Mouse (Mus musculus) CH12.LX (cell line): ENCODE results near the gene Lama4. TPM values are rescaled to one million over a fixed set of nuclear protein-coding genes. Genes with fewer than 3 reads are reported as not detected.

ENCODE experiments used
- DNase-seq: peaks from one replicate; pipeline ENCODE4 v3.0.0-alpha.2; 2013; ENCODE audit errors: extremely low read depth
- H3K27ac ChIP-seq: 2 replicates; pipeline ENCODE4 v1.5.1; 2012; ENCODE audit warnings: low read depth, mild to moderate bottlenecking, control low read depth, moderate library complexity; ENCODE audit not compliant: insufficient read depth
- H3K27me3 ChIP-seq: replicated peaks from 2 replicates; pipeline ENCODE3; 2012; ENCODE audit warnings: inconsistent platforms
- H3K36me3 ChIP-seq, 2 experiments: replicated peaks in 1 of 2; 2 replicates each; pipeline versions ENCODE3 to v1.6.1; 2012; ENCODE audit warnings: inconsistent platforms in 1 of 2, low read length in 1 of 2, mild to moderate bottlenecking in 1 of 2, mixed read lengths in 1 of 2, moderate library complexity in 1 of 2; ENCODE audit not compliant: control insufficient read depth in 1 of 2, insufficient read depth in 1 of 2
- H3K4me1 ChIP-seq, 2 experiments: 2 replicates each; pipeline ENCODE4 v1.6.1; 2012; ENCODE audit warnings: inconsistent platforms in 1 of 2, moderate library complexity in 1 of 2; ENCODE audit not compliant: insufficient read depth in 2 of 2, control insufficient read depth in 1 of 2
- H3K4me2 ChIP-seq: 2 replicates; pipeline ENCODE4 v1.6.1; 2012; ENCODE audit warnings: low read depth, mild to moderate bottlenecking, control low read depth; ENCODE audit not compliant: poor library complexity, insufficient read depth, severe bottlenecking
- H3K4me3 ChIP-seq, 3 experiments: fragments of 150-350 bp in 1 of 3; sonication (generic) in 1 of 3; replicated peaks in 1 of 3; 2 replicates each; pipeline versions ENCODE3 to v1.5.1; 2011 to 2012; ENCODE audit warnings: low read depth in 2 of 3, low read length in 2 of 3, mild to moderate bottlenecking in 2 of 3, moderate library complexity in 2 of 3, control low read depth in 1 of 3, improper control_type of control experiment in 1 of 3, inconsistent platforms in 1 of 3, mixed read lengths in 1 of 3; ENCODE audit not compliant: poor library complexity in 1 of 3
- H3K79me2 ChIP-seq: replicated peaks from 2 replicates; pipeline ENCODE4 v1.6.1; 2012; ENCODE audit warnings: mild to moderate bottlenecking, moderate library complexity; ENCODE audit not compliant: control insufficient read depth, poor library complexity, insufficient read depth, severe bottlenecking; ENCODE audit errors: extremely low read depth
- H3K9ac ChIP-seq: 2 replicates; pipeline ENCODE4 v1.6.1; 2012; ENCODE audit warnings: low read depth, mild to moderate bottlenecking, control low read depth, moderate library complexity; ENCODE audit not compliant: insufficient read depth
- H3K9me3 ChIP-seq: replicated peaks from 2 replicates; pipeline ENCODE3; 2012; ENCODE audit warnings: low read length, inconsistent platforms, mixed read lengths
- BHLHE40 ChIP-seq: IDR thresholded peaks from 2 replicates; pipeline ENCODE4 v1.6.1; 2011; ENCODE audit warnings: mild to moderate bottlenecking, low read depth, low read length, improper control_type of control experiment
- CHD2 ChIP-seq: IDR thresholded peaks from 2 replicates; pipeline ENCODE4 v1.6.1; 2011; ENCODE audit warnings: low read length, improper control_type of control experiment
- ELF1 ChIP-seq: IDR thresholded peaks from 2 replicates; pipeline ENCODE4 v1.6.1; 2014; ENCODE audit warnings: low read depth, mild to moderate bottlenecking, inconsistent platforms, low read length, improper control_type of control experiment
- HCFC1 ChIP-seq: IDR thresholded peaks from 2 replicates; pipeline ENCODE4 v1.6.1; 2012; ENCODE audit warnings: low read depth, mild to moderate bottlenecking, inconsistent platforms, low read length, improper control_type of control experiment
- IRF4 ChIP-seq: IDR thresholded peaks from 2 replicates; pipeline ENCODE4 v1.6.1; 2014; ENCODE audit warnings: low read depth, mild to moderate bottlenecking, inconsistent platforms, low read length, improper control_type of control experiment
- MAX ChIP-seq: IDR thresholded peaks from 2 replicates; pipeline ENCODE4 v1.6.1; 2011; ENCODE audit warnings: low read length, improper control_type of control experiment
- MEF2A ChIP-seq: IDR thresholded peaks from 2 replicates; pipeline ENCODE4 v1.6.1; 2014; ENCODE audit warnings: low read depth, mild to moderate bottlenecking, inconsistent platforms, low read length, improper control_type of control experiment, borderline replicate concordance
- NELFE ChIP-seq: IDR thresholded peaks from 2 replicates; pipeline ENCODE4 v1.6.1; 2011; ENCODE audit warnings: low read depth, low read length, improper control_type of control experiment
- POLR2A ChIP-seq: IDR thresholded peaks from 2 replicates; pipeline ENCODE4 v1.6.1; 2011; ENCODE audit warnings: low read depth, mild to moderate bottlenecking, improper control_type of control experiment, low read length
- USF1 ChIP-seq: IDR thresholded peaks from 2 replicates; pipeline ENCODE4 v1.6.1; 2014; ENCODE audit warnings: low read depth, mild to moderate bottlenecking, inconsistent platforms, low read length, improper control_type of control experiment
- ZC3H11A ChIP-seq: IDR thresholded peaks from 2 replicates; pipeline ENCODE4 v1.6.1; 2012; ENCODE audit warnings: low read depth, mild to moderate bottlenecking, inconsistent platforms, low read length, improper control_type of control experiment
- ZMIZ1 ChIP-seq: IDR thresholded peaks from 2 replicates; pipeline ENCODE4 v1.6.1; 2012; ENCODE audit warnings: low read depth, mild to moderate bottlenecking, inconsistent platforms, low read length, improper control_type of control experiment
- dilution Hi-C: fragments of 300-500 bp; cut with MboI; formaldehyde crosslinking; loops from 2 replicates; pipeline ENCODE4 v1.14.3; 2020; ENCODE audit warnings: low sequenced_read_pairs; ENCODE audit not compliant: extremely low pct_unique_long_range_greater_than_20kb, extremely low pct_ligation_motif_present
- in situ Hi-C: fragments of 300-500 bp; cut with MboI; formaldehyde crosslinking; loops from 3 replicates; pipeline ENCODE4 v1.14.3; 2019; ENCODE audit warnings: low sequenced_read_pairs, low pct_ligation_motif_present, low pct_unique_long_range_greater_than_20kb, mixed read lengths
- polyA plus RNA-seq: library from polyadenylated mRNA; unstranded; fragments of >175 nt; gene quantifications from 2 replicates; pipeline ENCODE4 v1.2.1, GENCODE M21; 2012; ENCODE audit warnings: low read depth; ENCODE audit not compliant: insufficient read length
- total RNA-seq, 2 experiments: library from RNA; depleted of rRNA; stranded (reverse); fragments of 300-350 nt in 1 of 2; fragments of >200 nt in 1 of 2; gene quantifications; 2 replicates each; pipeline ENCODE4 v1.2.3; 2012 to 2014

Lama4 gene
- total and polyA plus RNA-seq, 3 experiments, result 0.08 to 0.50 (median 0.19) TPM

GRCm38 (mm10) chr10:39047775-39048174 lies 82.5 kb downstream of the Lama4 start:
- H3K4me1 ChIP-seq, result no peaks in the 10 kb centered on the region
- no peak overlapping the region for H3K4me3 ChIP-seq
- no peak overlapping the region for H3K4me2 ChIP-seq
- no peaks in the 10 kb centered on the region for H3K9me3 ChIP-seq
- H3K27ac ChIP-seq, result no peak overlapping the region
- H3K9ac ChIP-seq, result no peak overlapping the region
- no peaks in the 10 kb centered on the region for H3K79me2 ChIP-seq
- DNase-seq, result no peak
- no peaks in the 10 kb centered on the region for H3K27me3 ChIP-seq
- dilution Hi-C loops (no loop called here), in situ Hi-C loops (no loop called here)
- H3K36me3 ChIP-seq, result no peaks in the 10 kb centered on the region
- no peak for TF ChIP-seq CHD2
- no peak for TF ChIP-seq USF1
- no peak for TF ChIP-seq ZMIZ1

GRCm38 (mm10) chr10:39049581-39050294 lies 84.4 kb downstream of the Lama4 start:
- no peak overlapping the region for H3K4me3 ChIP-seq
- H3K27me3 ChIP-seq, result no peaks in the 10 kb centered on the region
- in situ Hi-C loops (no loop called here), dilution Hi-C loops (no loop called here)
- H3K4me2 ChIP-seq, result no peak overlapping the region
- no peaks in the 10 kb centered on the region for H3K36me3 ChIP-seq
- H3K27ac ChIP-seq, result no peak overlapping the region
- H3K79me2 ChIP-seq, result no peaks in the 10 kb centered on the region
- no peaks in the 10 kb centered on the region for H3K4me1 ChIP-seq
- DNase-seq, result no peak
- TF ChIP-seq HCFC1, result no peak
- no peak for TF ChIP-seq MAX
- no peak for TF ChIP-seq MEF2A
- no peak for TF ChIP-seq ZMIZ1
- H3K9ac ChIP-seq, result no peak overlapping the region
- no peaks in the 10 kb centered on the region for H3K9me3 ChIP-seq

DNA sequence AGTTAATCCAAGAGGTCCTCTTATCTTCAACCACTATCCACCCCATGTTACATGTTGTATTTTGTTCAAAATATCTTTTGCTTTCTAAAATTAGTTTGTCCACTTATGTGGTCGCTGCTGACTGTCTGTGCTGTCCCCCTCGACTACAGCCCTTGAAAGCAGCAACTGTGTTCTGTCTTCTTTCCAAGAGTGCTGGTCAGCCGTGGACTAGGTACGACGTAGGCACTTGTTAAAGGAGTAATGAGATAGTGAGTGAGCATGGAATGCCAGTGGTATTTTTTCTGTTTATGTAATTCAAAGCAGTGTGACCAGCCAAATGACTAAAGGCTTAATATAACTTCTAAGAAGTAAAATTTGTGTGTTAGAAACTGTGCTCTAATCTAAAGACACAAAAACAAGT lies 90.7 kb downstream of the Lama4 start:
- Histone ChIP-seq H3K79me2 (no peaks in the 10 kb centered on the region), H3K4me2 (no peak overlapping the region), H3K9ac (no peak overlapping the region), H3K9me3 (no peaks in the 10 kb centered on the region), H3K4me3 (no peak overlapping the region), H3K27me3 (no peaks in the 10 kb centered on the region), H3K4me1 (no peaks in the 10 kb centered on the region), H3K27ac (no peak overlapping the region), H3K36me3 (no peaks in the 10 kb centered on the region)
- DNase-seq, result no peak
- dilution Hi-C loops (no loop called here), in situ Hi-C loops (no loop called here)
- TF ChIP-seq POLR2A (no peak), NELFE (no peak), ELF1 (no peak), ZC3H11A (no peak), IRF4 (no peak), BHLHE40 (no peak)
